Mouse (Mus musculus) ovary, postnatal 36 days (tissue): ENCODE measurements around the gene Lyz2.
"Not testable (repeated sequence)": the region's sequence is repeated elsewhere in the genome, so short reads cannot be mapped to it uniquely, and the experiment has no call there.

Source experiments
- DNase-seq: peaks from one replicate; pipeline ENCODE4 v3.0.0; 2022; ENCODE audit warnings: low spot score, mixed read lengths

Gene Lyz2

DNA sequence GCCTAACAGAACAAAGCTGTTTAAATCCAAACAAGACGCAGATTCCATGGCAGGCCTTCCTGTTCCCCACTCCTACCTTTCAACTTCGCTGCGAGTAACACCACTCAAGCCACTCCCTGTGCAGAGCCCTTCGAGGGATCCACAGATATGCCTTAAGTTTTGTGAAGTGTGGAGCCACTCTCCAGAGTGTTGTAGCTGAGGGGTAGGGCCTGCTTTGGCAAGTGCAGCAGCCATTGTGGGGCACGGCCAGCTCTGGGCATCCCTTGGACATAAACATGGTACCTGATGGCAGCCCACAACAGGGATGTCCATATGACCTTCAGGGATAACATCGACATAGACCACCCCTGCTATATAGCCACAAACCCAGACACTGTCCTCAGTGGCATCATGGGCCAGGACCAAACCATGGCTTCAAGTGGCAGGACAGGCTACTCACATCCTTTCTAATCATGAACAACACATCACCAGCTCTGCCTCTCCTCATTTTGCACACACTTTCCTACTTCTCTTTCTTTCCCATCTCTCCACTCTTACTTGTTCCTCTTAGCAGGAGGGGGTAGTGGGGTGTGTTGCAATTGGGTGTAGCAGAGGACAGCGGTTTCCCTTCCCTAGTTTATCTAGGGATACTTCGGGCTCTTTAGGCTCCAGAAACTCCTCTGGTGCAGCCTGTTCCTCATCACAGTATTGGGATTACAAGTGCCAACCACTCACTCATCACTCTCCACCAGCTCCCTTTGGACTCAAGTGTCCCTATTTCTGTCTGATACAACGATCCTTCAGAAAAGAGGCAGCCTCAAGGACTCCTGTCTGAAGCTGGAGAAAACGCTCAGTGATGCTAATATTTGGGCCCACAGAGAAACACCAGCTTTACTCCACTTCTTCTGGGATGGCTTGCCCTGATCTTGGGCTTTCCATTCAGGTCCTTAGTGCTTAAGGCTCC is 2.7 kb upstream of the Lyz2 start:
- DNase-seq = no peak

DNA sequence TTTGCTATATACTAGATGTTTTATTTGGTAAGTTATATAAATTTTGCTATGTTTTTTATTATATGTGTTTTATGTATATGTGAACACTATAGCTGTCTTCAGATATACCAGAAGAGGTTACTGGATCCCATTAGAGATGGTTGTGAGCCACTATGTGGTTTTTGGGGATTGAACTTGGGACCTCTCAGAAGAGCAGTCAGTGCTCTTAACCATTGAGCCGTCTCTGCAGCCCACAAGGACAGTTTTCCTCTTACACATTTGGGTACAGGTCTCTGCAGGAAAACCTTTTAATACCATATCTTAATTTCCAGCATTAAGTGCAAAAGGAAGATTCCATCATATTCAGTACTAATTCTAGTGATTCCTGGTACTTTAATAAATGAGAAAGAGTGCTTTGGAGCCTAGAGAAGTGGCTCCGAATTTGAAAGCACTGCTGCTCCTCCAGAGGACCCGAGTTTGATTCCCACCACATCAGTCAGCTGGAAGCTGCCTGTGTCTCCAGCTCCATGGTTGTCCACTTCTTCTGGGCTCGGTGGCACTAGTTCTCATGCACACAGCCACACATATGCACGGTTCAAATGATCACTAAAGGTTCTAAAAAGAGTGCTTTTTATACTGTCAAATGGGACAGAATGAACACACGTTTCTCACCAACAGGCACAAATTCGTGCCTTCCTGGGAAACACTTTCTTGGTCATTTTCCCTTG is 1.9 kb upstream of the Lyz2 start:
- no peak for DNase-seq

DNA sequence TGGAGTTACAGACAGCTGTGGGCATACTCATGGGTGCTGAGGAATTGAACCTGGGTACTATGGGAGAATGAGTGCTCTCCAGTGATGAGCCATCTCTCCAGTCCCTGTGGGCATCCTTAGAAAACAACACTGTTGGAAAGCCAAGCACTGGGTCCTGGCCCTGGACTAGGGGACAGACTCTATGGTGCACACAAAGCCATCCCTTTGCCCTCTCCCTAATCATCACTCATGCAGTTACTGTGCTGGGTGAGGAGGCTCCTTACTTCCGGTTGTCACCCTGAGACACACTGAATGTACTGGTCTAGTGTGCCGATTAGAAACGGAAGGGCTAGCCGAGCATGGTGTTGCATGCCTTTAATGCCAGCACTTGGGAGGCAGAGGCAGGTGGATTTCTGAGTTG is 1.1 kb upstream of the Lyz2 start:
- DNase-seq = not testable (repeated sequence)

DNA sequence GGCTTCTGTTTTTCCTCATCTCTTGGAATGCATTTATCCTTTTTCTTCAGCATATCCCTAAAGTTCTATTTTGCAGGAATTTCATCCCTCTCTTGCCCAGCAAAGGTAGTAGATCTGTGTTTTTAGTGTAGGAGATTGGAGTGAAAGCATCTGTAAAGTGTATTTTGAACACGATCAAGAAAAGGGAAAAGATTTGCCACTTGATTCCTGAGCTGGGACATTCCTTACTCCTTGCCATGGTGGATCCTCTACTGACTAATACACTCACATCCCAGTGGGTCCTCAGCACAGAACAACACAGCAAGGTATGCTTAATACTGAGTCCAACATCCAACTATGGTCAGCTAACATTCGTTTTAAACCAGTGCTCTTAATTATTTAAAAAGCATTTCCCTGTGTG is 430 bp upstream of the Lyz2 start:
- no peak for DNase-seq

DNA sequence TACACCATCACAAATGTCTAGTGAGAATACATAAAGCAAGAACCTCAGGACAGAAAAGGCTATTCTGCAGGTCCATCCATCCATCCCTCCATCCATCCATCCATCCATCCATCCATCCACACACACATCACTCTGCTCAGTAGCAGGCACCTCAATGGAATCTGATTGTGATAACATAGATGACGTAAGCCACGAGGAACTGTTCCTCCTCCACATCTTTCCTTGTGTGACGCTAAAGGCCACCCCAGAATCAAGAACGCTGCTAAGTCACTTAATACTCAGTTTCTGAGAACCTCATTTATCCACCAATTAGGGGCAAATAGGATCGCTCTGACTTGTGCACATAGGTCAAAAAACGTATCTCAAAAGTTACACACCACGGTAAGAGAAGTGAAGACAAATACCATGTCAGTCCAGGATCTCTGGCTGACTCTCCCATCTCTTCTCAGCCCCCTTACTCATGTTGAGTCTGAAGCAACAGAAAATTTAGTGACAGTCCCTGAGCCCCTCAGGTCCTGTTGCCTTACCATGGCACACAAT is 670 bp downstream of the Lyz2 start:
- no peak for DNase-seq

DNA sequence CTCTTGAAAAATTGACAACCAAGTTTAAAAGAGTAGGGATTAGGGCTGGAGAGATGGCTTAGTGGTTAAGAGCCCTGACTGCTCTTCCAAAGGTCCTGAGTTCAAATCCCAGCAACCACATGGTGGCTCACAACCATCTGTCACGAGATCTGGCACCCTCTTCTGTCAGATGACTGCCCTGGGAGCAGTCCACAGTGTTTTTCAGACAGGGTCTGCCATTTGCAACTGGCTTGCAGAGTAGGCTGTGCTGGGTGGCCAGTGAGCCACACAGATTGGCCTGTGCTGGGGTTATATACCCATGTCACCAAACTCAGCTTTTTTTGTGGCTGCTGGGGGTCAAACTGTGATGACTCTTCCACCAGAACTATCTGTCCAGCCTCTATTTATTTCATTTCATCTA is 2.1 kb downstream of the Lyz2 start:
- no peak for DNase-seq

DNA sequence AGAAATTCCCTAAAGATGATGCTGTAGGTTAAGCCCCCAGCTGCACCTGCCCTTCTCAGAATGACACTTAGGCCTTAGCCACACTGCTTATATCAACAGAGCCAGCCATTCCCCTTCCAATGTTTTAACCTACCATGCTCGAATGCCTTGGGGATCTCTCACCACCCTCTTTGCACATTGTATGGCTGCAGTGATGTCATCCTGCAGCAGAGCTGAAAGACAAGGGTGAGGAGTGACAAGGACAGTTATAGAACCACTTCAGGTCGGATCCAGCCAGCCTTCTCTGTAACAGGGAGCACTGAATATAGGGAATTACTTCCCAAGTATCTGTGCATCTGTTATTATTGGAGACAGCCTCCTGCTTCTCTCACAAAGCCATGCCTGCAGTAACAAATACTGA is 3.6 kb downstream of the Lyz2 start:
- DNase-seq = not testable (repeated sequence)

DNA sequence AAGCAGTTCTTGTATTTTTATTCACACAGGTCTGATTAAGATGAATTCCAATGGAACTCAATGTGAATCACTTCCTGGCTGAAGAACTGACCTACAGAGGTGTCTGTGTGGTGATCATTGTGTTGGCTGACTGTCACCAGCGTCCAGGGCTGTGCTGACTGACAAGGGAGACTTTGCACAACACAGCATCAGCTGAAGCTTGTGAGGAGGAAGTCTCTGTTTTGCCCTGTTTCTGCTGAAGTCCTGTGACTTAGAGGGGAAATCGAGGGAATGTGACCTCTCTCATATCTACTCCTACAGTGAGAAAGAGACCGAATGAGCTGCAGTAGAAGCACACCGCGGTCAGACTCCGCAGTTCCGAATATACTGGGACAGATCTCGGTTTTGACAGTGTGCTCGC is 4.3 kb downstream of the Lyz2 start:
- DNase-seq = not testable (repeated sequence)

DNA sequence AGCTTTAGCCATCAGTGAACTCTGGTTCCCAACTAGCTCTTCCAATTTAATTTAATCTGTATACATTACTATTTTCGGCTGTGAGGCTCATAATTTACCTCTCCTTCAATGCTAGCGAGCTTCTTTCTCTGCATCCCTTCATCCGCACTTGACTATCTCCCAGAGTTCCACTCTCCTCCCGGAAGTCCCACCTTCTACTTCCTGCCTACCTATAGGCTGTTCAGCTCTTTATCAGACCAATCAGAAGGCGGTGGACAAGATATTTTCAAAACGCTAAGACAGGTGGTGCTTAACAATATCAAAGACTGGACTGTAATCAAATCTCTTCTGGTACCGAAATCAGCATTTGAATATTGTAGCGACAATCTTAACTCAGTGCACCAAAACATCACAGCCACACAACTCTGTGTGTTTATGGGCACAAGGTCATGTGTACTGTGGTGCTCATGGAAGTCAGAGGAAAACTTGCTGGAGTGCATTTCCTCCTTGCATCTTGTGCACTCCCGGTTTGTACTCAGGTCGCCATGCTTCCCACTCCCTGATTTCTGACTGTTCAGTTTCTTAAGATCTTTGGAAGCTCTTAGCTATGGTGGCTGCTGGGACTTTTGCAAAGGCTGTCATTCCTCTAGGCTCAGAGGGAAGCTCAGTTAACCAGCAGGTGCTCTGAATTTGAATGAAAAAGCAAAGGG is 6.3 kb downstream of the Lyz2 start:
- DNase-seq = no peak

DNA sequence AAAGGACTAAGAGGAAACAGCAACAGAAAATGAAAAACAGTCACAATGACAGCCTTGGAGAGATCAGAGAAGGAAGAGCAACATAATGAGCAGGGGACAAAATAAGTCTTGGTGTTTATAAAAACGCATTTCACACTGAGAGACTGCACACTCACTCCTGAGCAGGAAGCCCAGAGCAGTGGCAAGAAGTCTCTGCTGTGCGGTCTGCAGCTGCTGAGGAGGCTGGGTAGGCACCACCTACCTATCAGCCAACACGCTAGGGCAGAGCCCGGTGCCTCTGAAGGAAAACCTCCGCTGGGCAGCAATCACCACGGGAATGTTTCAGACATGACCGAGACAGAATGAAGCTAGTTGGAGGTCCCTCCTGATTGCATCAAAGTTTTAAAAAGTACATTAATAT is 7.5 kb downstream of the Lyz2 start:
- not testable (repeated sequence) for DNase-seq

DNA sequence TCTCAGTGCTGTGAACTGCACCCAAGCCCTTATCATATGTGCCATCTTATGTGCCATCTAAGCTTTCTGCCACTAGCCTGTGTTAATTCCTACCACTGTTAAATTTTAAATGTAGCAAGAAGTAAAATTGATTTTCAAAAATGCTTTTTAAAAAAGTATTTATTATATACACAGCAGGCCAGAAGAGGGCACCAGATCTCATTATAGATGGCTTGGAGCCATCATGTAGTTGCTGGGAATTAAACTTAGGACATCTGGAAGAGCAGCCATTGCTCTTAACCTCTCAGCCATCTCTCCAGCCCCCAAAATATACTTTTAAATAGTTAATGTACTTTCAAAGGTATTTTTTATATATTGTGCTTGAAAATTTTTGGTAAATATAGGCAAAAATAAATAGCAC is 10.1 kb downstream of the Lyz2 start:
- no peak for DNase-seq

DNA sequence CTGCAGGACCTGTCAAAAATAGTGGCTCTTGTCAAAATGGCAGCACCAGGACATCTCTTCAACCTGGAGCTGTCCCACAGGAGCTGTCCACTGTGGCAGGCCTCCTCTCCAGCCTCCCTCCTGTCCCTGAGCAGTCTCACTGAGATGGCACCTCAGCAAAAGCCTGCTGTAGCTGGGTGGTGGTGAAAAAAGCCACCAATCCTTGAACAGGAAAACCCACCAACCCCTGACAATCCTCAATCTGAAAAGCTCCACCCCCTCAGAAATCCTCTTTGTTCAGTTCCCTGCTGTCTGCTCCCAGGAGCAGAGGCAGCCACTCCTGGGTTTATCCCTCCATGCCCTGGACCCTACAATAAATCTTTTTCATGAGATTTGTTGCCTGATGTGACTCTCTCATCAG is 22.3 kb downstream of the Lyz2 start:
- no peak for DNase-seq

DNA sequence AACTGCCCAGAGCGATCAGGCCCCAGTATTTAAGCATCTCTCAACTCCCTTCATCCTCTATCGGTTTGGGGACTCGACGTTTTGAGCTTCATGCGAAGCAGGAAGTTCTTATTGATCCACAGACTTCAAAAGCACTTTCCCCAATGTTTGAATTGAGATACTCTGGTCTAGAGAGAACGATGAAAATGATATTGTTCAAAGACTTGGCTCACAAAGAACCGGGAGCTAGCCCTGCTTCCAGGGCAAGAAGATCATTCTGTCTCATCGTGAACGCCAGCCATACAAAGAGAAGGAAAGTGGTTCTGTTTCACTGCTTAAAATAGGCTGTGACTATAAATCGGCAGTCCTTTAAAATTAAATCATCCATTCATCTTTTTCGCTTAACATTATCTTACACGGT is 43.5 kb downstream of the Lyz2 start, which contains the start of gene 9530003J23Rik:
Gene 9530003J23Rik, minus strand, starts transcription at position 101 of the 400 bp plus-strand sequence.
- no peak for DNase-seq

DNA sequence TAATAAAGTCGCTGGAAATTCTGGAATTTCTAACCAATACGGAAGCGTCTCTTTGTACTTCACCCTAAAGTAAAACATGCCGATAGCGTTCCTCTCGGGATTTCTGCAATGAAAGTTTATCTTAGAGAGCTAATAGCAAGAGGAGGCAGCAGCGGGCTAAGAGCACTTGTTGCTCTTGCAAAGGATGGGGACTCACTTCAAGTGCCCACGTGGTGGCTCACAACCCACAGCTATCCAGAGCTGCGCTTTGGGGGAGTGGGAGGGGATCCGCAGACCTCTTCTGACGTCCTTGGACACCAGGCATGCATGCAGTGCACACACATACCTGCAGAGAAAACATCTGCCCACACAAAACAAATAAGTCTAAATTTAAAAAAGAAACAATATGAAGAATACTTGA is 46.3 kb downstream of the Lyz2 start:
- DNase-seq = no peak

DNA sequence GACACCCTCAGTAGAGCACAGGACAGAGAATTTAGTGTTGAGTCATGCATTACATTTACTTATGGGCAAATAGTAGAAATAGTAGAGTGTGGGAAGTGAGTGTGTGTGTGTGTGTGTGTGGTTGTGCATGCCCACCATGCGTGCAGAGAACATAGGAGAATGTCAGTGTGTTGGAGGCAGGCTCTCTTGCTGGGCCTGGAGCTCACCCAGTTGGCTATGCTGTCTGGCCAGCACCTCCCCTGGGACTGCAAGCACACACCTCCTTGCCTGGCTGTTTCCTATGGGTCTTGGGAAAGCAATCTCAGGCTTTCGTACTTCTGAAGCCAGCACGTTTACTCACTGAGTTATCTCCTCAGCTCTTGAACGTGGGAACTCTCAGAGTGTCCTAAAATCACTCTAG is 47.3 kb downstream of the Lyz2 start:
- DNase-seq = no peak

DNA sequence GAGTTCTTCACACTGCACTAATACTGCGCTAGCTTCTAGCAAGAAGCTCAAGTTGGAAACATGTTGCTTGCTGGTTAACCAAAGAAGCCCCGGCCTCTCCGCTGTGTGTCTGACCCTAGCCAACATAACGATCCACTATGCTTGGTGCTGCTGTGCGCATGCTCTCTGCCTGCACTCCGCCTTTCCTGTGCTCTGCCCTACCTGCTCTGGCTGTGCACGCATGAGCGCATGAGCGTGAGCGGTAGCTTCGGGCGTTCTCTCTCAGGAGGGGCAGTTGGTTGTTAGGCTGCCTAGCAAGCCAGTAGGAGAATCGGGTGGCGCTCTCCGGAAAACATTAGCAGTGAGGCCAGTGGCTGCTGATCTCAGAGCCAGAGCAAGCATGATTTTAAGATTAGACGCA is 52.3 kb downstream of the Lyz2 start:
- DNase-seq = peak; percentile 16
